Mouse (Mus musculus) liver, embryonic 14.5 days (tissue): Measurements from ENCODE around the gene Brd2. TPM values are rescaled to one million over a fixed set of nuclear protein-coding genes. Genes with fewer than 3 reads are reported as not detected.

Experiments used
- ATAC-seq: fragments of 200-750 bp; cut with Nextera tagmentation; 2 replicates; pipeline ENCODE4 v1.8.0; 2017; ENCODE audit warnings: moderate number of reproducible peaks, mild to moderate bottlenecking, moderate library complexity; ENCODE audit not compliant: insufficient read depth
- DNase-seq, 3 experiments: peaks; one replicate each; pipeline ENCODE4 v3.0.0-alpha.2; 2012 to 2013; ENCODE audit warnings: low read depth in 3 of 3, low spot score in 3 of 3
- H3K27ac ChIP-seq: fragments of 300-500 bp; sonication (generic); 2 replicates; pipeline ENCODE4 v1.5.1; 2014; ENCODE audit warnings: moderate library complexity, mild to moderate bottlenecking, control low read depth, inconsistent platforms
- H3K27me3 ChIP-seq: fragments of 300-500 bp; sonication (generic); 2 replicates; pipeline ENCODE4 v1.6.1; 2014; ENCODE audit warnings: mild to moderate bottlenecking, low read length, moderate library complexity; ENCODE audit not compliant: control insufficient read depth, insufficient read depth
- H3K36me3 ChIP-seq: fragments of 300-500 bp; sonication (generic); replicated peaks from 2 replicates; pipeline ENCODE4 v1.6.1; 2014; ENCODE audit warnings: low read depth; ENCODE audit not compliant: control insufficient read depth, insufficient read depth
- H3K4me1 ChIP-seq, 2 experiments: fragments of 200-500 bp in 1 of 2; fragments of 300-500 bp in 1 of 2; sonication (generic) in 1 of 2; replicated peaks; 2 replicates each; pipeline ENCODE4 v1.6.1; 2012 to 2014; ENCODE audit warnings: antibody characterized with exemption in 1 of 2, inconsistent platforms in 1 of 2, low read length in 1 of 2; ENCODE audit not compliant: control insufficient read depth in 2 of 2, insufficient read depth in 2 of 2
- H3K4me2 ChIP-seq: fragments of 300-500 bp; sonication (generic); 2 replicates; pipeline ENCODE4 v1.6.1; 2014; ENCODE audit warnings: low read depth, mild to moderate bottlenecking, control low read depth, moderate library complexity
- H3K4me3 ChIP-seq, 2 experiments: fragments of 200-500 bp in 1 of 2; fragments of 300-500 bp in 1 of 2; sonication (generic) in 1 of 2; 2 replicates each; pipeline ENCODE4 v1.5.1; 2012 to 2014; ENCODE audit warnings: low read depth in 2 of 2, low read length in 2 of 2, mild to moderate bottlenecking in 2 of 2, control low read depth in 1 of 2, inconsistent platforms in 1 of 2, moderate library complexity in 1 of 2; ENCODE audit not compliant: insufficient read depth in 1 of 2
- H3K9ac ChIP-seq: fragments of 300-500 bp; sonication (generic); replicated peaks from 2 replicates; pipeline ENCODE4 v1.6.1; 2014; ENCODE audit warnings: mild to moderate bottlenecking, control low read depth, moderate library complexity
- H3K9me3 ChIP-seq: fragments of 300-500 bp; sonication (generic); 2 replicates; pipeline ENCODE4 v1.6.1; 2016; ENCODE audit warnings: low read length, mixed read lengths; ENCODE audit not compliant: control insufficient read depth
- CTCF ChIP-seq: IDR thresholded peaks from 2 replicates; pipeline ENCODE4 v1.5.1; 2016; ENCODE audit warnings: antibody characterized with exemption, low read depth, control low read depth
- EP300 ChIP-seq: IDR thresholded peaks from 2 replicates; pipeline ENCODE4 v1.6.1; 2016; ENCODE audit warnings: antibody characterized with exemption, low read depth
- WGBS: fragments of 180-500 bp; shearing (Covaris S2); extraction: QIAGEN DNeasy Blood & Tissue Kit; methylation state at CpG from one replicate; pipeline ENCODE4 v1.1.7; 2014; ENCODE audit not compliant: insufficient replicate concordance; 5-methylcytosine and 5-hydroxymethylcytosine counted together
- polyA plus RNA-seq, 2 experiments: library from polyadenylated mRNA; depleted of rRNA in 1 of 2; stranded (reverse) in 1 of 2; unstranded in 1 of 2; fragments of >200 nt; fragmentation: Nextera tagmentation in 1 of 2; extraction: Ambion mirVana in 1 of 2; gene quantifications; 2 replicates each; pipeline versions ENCODE4 v1.2.1 to v1.2.3; 2012 to 2014

Gene Brd2
- polyA plus RNA-seq, 2 experiments: 28.8 to 48.7 TPM

- peaks cover 17% of the 10 kb centered on the region for H3K27me3 ChIP-seq
- H3K9ac ChIP-seq: no peak overlapping the region
- H3K4me3 ChIP-seq: no peak overlapping the region
- TF ChIP-seq CTCF (no peak), EP300 (no peak)
- no peaks in the 10 kb centered on the region for H3K9me3 ChIP-seq
- no peak overlapping the region for H3K27ac ChIP-seq
- WGBS: 45% methylated on average over 4 of the region's 4 CpGs
- DNase-seq: no peak
- H3K4me2 ChIP-seq: no peak overlapping the region
- H3K36me3 ChIP-seq: no peaks in the 10 kb centered on the region
- H3K4me1 ChIP-seq: no peaks in the 10 kb centered on the region
- ATAC-seq: no peak
Observed at GRCm38 (mm10) chr17:34078148-34078547, 44.3 kb downstream of the Brd2 start.

- no peak overlapping the region for H3K9ac ChIP-seq
- H3K4me1 ChIP-seq: no peaks in the 10 kb centered on the region
- H3K9me3 ChIP-seq: no peaks in the 10 kb centered on the region
- H3K27ac ChIP-seq: no peak overlapping the region
- WGBS: under 1% methylated on average over 9 of the region's 9 CpGs
- H3K27me3 ChIP-seq: peaks cover 17% of the 10 kb centered on the region
- H3K4me2 ChIP-seq: no peak overlapping the region
- H3K4me3 ChIP-seq: no peak overlapping the region
- peak; percentile 83 for TF ChIP-seq CTCF
- TF ChIP-seq EP300: no peak
- peak; percentile 45 to 52 (median 47) for DNase-seq
- no peaks in the 10 kb centered on the region for H3K36me3 ChIP-seq
- no peak for ATAC-seq
Observed at GRCm38 (mm10) chr17:34077549-34077948, 44.9 kb downstream of the Brd2 start.

- TF ChIP-seq EP300: no peak
- peak; percentile 68 for TF ChIP-seq CTCF
- H3K4me1 ChIP-seq: no peaks in the 10 kb centered on the region
- peak; percentile 25 to 48 (median 45) for DNase-seq
- peaks cover 17% of the 10 kb centered on the region for H3K27me3 ChIP-seq
- no peaks in the 10 kb centered on the region for H3K36me3 ChIP-seq
- no peak overlapping the region for H3K4me3 ChIP-seq
- no peak overlapping the region for H3K9ac ChIP-seq
- no peak overlapping the region for H3K27ac ChIP-seq
- 25% methylated on average over 7 of the region's 7 CpGs for WGBS
- no peak for ATAC-seq
- no peaks in the 10 kb centered on the region for H3K9me3 ChIP-seq
- no peak overlapping the region for H3K4me2 ChIP-seq
Observed at GRCm38 (mm10) chr17:34075271-34075670, 47.2 kb downstream of the Brd2 start.

- TF ChIP-seq EP300: no peak
- no peak for TF ChIP-seq CTCF
- H3K9ac ChIP-seq: no peak overlapping the region
- no peak overlapping the region for H3K27ac ChIP-seq
- H3K36me3 ChIP-seq: no peaks in the 10 kb centered on the region
- peaks cover 13% of the 10 kb centered on the region for H3K27me3 ChIP-seq
- DNase-seq: no peak
- WGBS: 41% methylated on average over 5 of the region's 5 CpGs
- ATAC-seq: no peak
- H3K4me3 ChIP-seq: no peak overlapping the region
- H3K4me2 ChIP-seq: no peak overlapping the region
- H3K9me3 ChIP-seq: no peaks in the 10 kb centered on the region
- no peaks in the 10 kb centered on the region for H3K4me1 ChIP-seq
Observed at GRCm38 (mm10) chr17:34072091-34072490, 50.3 kb downstream of the Brd2 start.

- 48% methylated on average over 3 of the region's 3 CpGs for WGBS
- no peak for DNase-seq
- Histone ChIP-seq H3K9me3 (no peaks in the 10 kb centered on the region), H3K9ac (no peak overlapping the region), H3K27me3 (no peaks in the 10 kb centered on the region), H3K36me3 (no peaks in the 10 kb centered on the region), H3K4me3 (no peak overlapping the region), H3K27ac (no peak overlapping the region), H3K4me2 (no peak overlapping the region), H3K4me1 (no peaks in the 10 kb centered on the region)
- no peak for ATAC-seq
- no peak for TF ChIP-seq CTCF
- TF ChIP-seq EP300: no peak
Observed at GRCm38 (mm10) chr17:34068864-34069263, 53.6 kb downstream of the Brd2 start.

Other genes with a start within 250 kb of the Brd2 start
Only the 30 nearest of the 32 such genes appear.
- 37.2 and 40.8 TPM in 2 replicates for gene Kifc1, start 232.0 kb downstream of the Brd2 start, polyA plus RNA-seq (2012; rRNA removed)
- gene Kifc1, start 232.0 kb downstream of the Brd2 start, polyA plus RNA-seq (2014; fragmentation: Nextera tagmentation; extraction: Ambion mirVana): 7.2 and 7.9 TPM in 2 replicates
- gene Platr17, start 217.5 kb downstream of the Brd2 start, polyA plus RNA-seq (2012; rRNA removed): 0.36 and 0.44 TPM in 2 replicates
- 0.20 and 0.29 TPM in 2 replicates for gene Platr17, start 217.5 kb downstream of the Brd2 start, polyA plus RNA-seq (2014; fragmentation: Nextera tagmentation; extraction: Ambion mirVana)
- 11.1 and 14.7 TPM in 2 replicates for gene Daxx, start 213.2 kb downstream of the Brd2 start, polyA plus RNA-seq (2012; rRNA removed)
- 14.8 and 15.3 TPM in 2 replicates for gene Daxx, start 213.2 kb downstream of the Brd2 start, polyA plus RNA-seq (2014; fragmentation: Nextera tagmentation; extraction: Ambion mirVana)
- gene Tapbp, start 206.7 kb downstream of the Brd2 start, polyA plus RNA-seq (2012; rRNA removed): 10.4 and 10.6 TPM in 2 replicates
- gene Tapbp, start 206.7 kb downstream of the Brd2 start, polyA plus RNA-seq (2014; fragmentation: Nextera tagmentation; extraction: Ambion mirVana): 24.0 and 28.7 TPM in 2 replicates
- 10.6 and 12.1 TPM in 2 replicates for gene Zbtb22, start 206.7 kb downstream of the Brd2 start, polyA plus RNA-seq (2012; rRNA removed)
- gene Zbtb22, start 206.7 kb downstream of the Brd2 start, polyA plus RNA-seq (2014; fragmentation: Nextera tagmentation; extraction: Ambion mirVana): 4.7 and 4.8 TPM in 2 replicates
- 17.0 and 19.6 TPM in 2 replicates for gene Rgl2, start 193.1 kb downstream of the Brd2 start, polyA plus RNA-seq (2012; rRNA removed)
- gene Rgl2, start 193.1 kb downstream of the Brd2 start, polyA plus RNA-seq (2014; fragmentation: Nextera tagmentation; extraction: Ambion mirVana): 4.9 and 5.9 TPM in 2 replicates
- 36.8 and 62.4 TPM in 2 replicates for gene Pfdn6, start 182.3 kb downstream of the Brd2 start, polyA plus RNA-seq (2012; rRNA removed)
- gene Pfdn6, start 182.3 kb downstream of the Brd2 start, polyA plus RNA-seq (2014; fragmentation: Nextera tagmentation; extraction: Ambion mirVana): 103 TPM in 2 replicates
- 17.3 and 18.9 TPM in 2 replicates for gene Wdr46, start 182.0 kb downstream of the Brd2 start, polyA plus RNA-seq (2012; rRNA removed)
- gene Wdr46, start 182.0 kb downstream of the Brd2 start, polyA plus RNA-seq (2014; fragmentation: Nextera tagmentation; extraction: Ambion mirVana): 8.0 and 11.6 TPM in 2 replicates
- gene B3galt4, start 171.1 kb downstream of the Brd2 start, polyA plus RNA-seq (2012; rRNA removed): 1.1 and 1.3 TPM in 2 replicates
- gene B3galt4, start 171.1 kb downstream of the Brd2 start, polyA plus RNA-seq (2014; fragmentation: Nextera tagmentation; extraction: Ambion mirVana): 1.1 and 1.8 TPM in 2 replicates
- 17.4 and 18.7 TPM in 2 replicates for gene Vps52, start 166.8 kb downstream of the Brd2 start, polyA plus RNA-seq (2012; rRNA removed)
- 15.2 and 18.4 TPM in 2 replicates for gene Vps52, start 166.8 kb downstream of the Brd2 start, polyA plus RNA-seq (2014; fragmentation: Nextera tagmentation; extraction: Ambion mirVana)
- gene Rps18, start 166.6 kb downstream of the Brd2 start, polyA plus RNA-seq (2012; rRNA removed): 829 and 1,098 TPM in 2 replicates
- gene Rps18, start 166.6 kb downstream of the Brd2 start, polyA plus RNA-seq (2014; fragmentation: Nextera tagmentation; extraction: Ambion mirVana): 1,411 and 1,430 TPM in 2 replicates
- gene H2-K1, start 122.3 kb downstream of the Brd2 start, polyA plus RNA-seq (2012; rRNA removed): 124 and 137 TPM in 2 replicates
- 107 and 108 TPM in 2 replicates for gene H2-K1, start 122.3 kb downstream of the Brd2 start, polyA plus RNA-seq (2014; fragmentation: Nextera tagmentation; extraction: Ambion mirVana)
- gene Ring1, start 98.0 kb downstream of the Brd2 start, polyA plus RNA-seq (2012; rRNA removed): 7.6 and 9.7 TPM in 2 replicates
- 1.2 and 1.7 TPM in 2 replicates for gene Ring1, start 98.0 kb downstream of the Brd2 start, polyA plus RNA-seq (2014; fragmentation: Nextera tagmentation; extraction: Ambion mirVana)
- 30.6 and 32.8 TPM in 2 replicates for gene H2-Ke6, start 94.6 kb downstream of the Brd2 start, polyA plus RNA-seq (2012; rRNA removed)
- gene H2-Ke6, start 94.6 kb downstream of the Brd2 start, polyA plus RNA-seq (2014; fragmentation: Nextera tagmentation; extraction: Ambion mirVana): 22.3 and 24.9 TPM in 2 replicates
- gene Slc39a7, start 91.0 kb downstream of the Brd2 start, polyA plus RNA-seq (2012; rRNA removed): 27.0 and 28.1 TPM in 2 replicates
- gene Slc39a7, start 91.0 kb downstream of the Brd2 start, polyA plus RNA-seq (2014; fragmentation: Nextera tagmentation; extraction: Ambion mirVana): 25.1 and 26.5 TPM in 2 replicates
- gene Rxrb, start 90.8 kb downstream of the Brd2 start, polyA plus RNA-seq (2012; rRNA removed): 15.2 and 16.5 TPM in 2 replicates
- 6.0 and 7.2 TPM in 2 replicates for gene Rxrb, start 90.8 kb downstream of the Brd2 start, polyA plus RNA-seq (2014; fragmentation: Nextera tagmentation; extraction: Ambion mirVana)
- gene Col11a2, start 83.2 kb downstream of the Brd2 start, polyA plus RNA-seq (2012; rRNA removed): 0.22 and 0.55 TPM in 2 replicates
- 0.06 and 0.20 TPM in 2 replicates for gene Col11a2, start 83.2 kb downstream of the Brd2 start, polyA plus RNA-seq (2014; fragmentation: Nextera tagmentation; extraction: Ambion mirVana)
- 0.45 and 0.51 TPM in 2 replicates for gene H2-Oa, start 30.3 kb downstream of the Brd2 start, polyA plus RNA-seq (2012; rRNA removed)
- 0.29 and 0.51 TPM in 2 replicates for gene H2-Oa, start 30.3 kb downstream of the Brd2 start, polyA plus RNA-seq (2014; fragmentation: Nextera tagmentation; extraction: Ambion mirVana)
- 2.5 and 3.1 TPM in 2 replicates for gene H2-DMa, start 3.1 kb downstream of the Brd2 start, polyA plus RNA-seq (2012; rRNA removed)
- 4.4 and 5.5 TPM in 2 replicates for gene H2-DMa, start 3.1 kb downstream of the Brd2 start, polyA plus RNA-seq (2014; fragmentation: Nextera tagmentation; extraction: Ambion mirVana)
- 0.40 and 0.58 TPM in 2 replicates for gene H2-DMb2, start 20.7 kb upstream of the Brd2 start, polyA plus RNA-seq (2012; rRNA removed)
- 0.13 and 0.33 TPM in 2 replicates for gene H2-DMb2, start 20.7 kb upstream of the Brd2 start, polyA plus RNA-seq (2014; fragmentation: Nextera tagmentation; extraction: Ambion mirVana)
- 1.2 TPM in 2 replicates for gene H2-DMb1, start 30.4 kb upstream of the Brd2 start, polyA plus RNA-seq (2012; rRNA removed)
- gene H2-DMb1, start 30.4 kb upstream of the Brd2 start, polyA plus RNA-seq (2014; fragmentation: Nextera tagmentation; extraction: Ambion mirVana): 0.79 and 0.86 TPM in 2 replicates
- 1.9 TPM in 2 replicates for gene Tap1, start 64.9 kb upstream of the Brd2 start, polyA plus RNA-seq (2012; rRNA removed)
- gene Tap1, start 64.9 kb upstream of the Brd2 start, polyA plus RNA-seq (2014; fragmentation: Nextera tagmentation; extraction: Ambion mirVana): 2.0 and 2.5 TPM in 2 replicates
- 3.8 and 5.8 TPM in 2 replicates for gene Psmb9, start 65.1 kb upstream of the Brd2 start, polyA plus RNA-seq (2012; rRNA removed)
- gene Psmb9, start 65.1 kb upstream of the Brd2 start, polyA plus RNA-seq (2014; fragmentation: Nextera tagmentation; extraction: Ambion mirVana): 6.0 and 7.5 TPM in 2 replicates
- 9.5 and 11.8 TPM in 2 replicates for gene Psmb8, start 75.1 kb upstream of the Brd2 start, polyA plus RNA-seq (2012; rRNA removed)
- 18.8 and 21.7 TPM in 2 replicates for gene Psmb8, start 75.1 kb upstream of the Brd2 start, polyA plus RNA-seq (2014; fragmentation: Nextera tagmentation; extraction: Ambion mirVana)
- 2.1 and 2.9 TPM in 2 replicates for gene Tap2, start 80.9 kb upstream of the Brd2 start, polyA plus RNA-seq (2012; rRNA removed)
- 3.1 and 4.9 TPM in 2 replicates for gene Tap2, start 80.9 kb upstream of the Brd2 start, polyA plus RNA-seq (2014; fragmentation: Nextera tagmentation; extraction: Ambion mirVana)
- gene H2-Ob, start 116.3 kb upstream of the Brd2 start, polyA plus RNA-seq (2012; rRNA removed): 0.13 and 0.20 TPM in 2 replicates
- gene H2-Ob, start 116.3 kb upstream of the Brd2 start, polyA plus RNA-seq (2014; fragmentation: Nextera tagmentation; extraction: Ambion mirVana): 0.13 and 0.17 TPM in 2 replicates
- gene H2-Ab1, start 135.1 kb upstream of the Brd2 start, polyA plus RNA-seq (2012; rRNA removed): 2.0 and 2.3 TPM in 2 replicates
- gene H2-Ab1, start 135.1 kb upstream of the Brd2 start, polyA plus RNA-seq (2014; fragmentation: Nextera tagmentation; extraction: Ambion mirVana): 3.2 and 3.3 TPM in 2 replicates
- 1.1 and 1.5 TPM in 2 replicates for gene H2-Aa, start 165.2 kb upstream of the Brd2 start, polyA plus RNA-seq (2012; rRNA removed)
- 1.8 and 2.5 TPM in 2 replicates for gene H2-Aa, start 165.2 kb upstream of the Brd2 start, polyA plus RNA-seq (2014; fragmentation: Nextera tagmentation; extraction: Ambion mirVana)
- 0.65 and 0.91 TPM in 2 replicates for gene H2-Eb1, start 183.2 kb upstream of the Brd2 start, polyA plus RNA-seq (2012; rRNA removed)
- gene H2-Eb1, start 183.2 kb upstream of the Brd2 start, polyA plus RNA-seq (2014; fragmentation: Nextera tagmentation; extraction: Ambion mirVana): 0.80 and 0.83 TPM in 2 replicates
- 0.01 TPM in 1 of 2 replicates, not detected in the other for gene H2-Eb2, start 203.0 kb upstream of the Brd2 start, polyA plus RNA-seq (2012; rRNA removed)
- gene H2-Eb2, start 203.0 kb upstream of the Brd2 start, polyA plus RNA-seq (2014; fragmentation: Nextera tagmentation; extraction: Ambion mirVana): not detected in 2 replicates